Mouse (Mus musculus) cerebellum, adult 2 months (tissue): Measurements from ENCODE around the gene Dusp22. TPM values are rescaled to one million over a fixed set of nuclear protein-coding genes. Genes with fewer than 3 reads are reported as not detected.

ENCODE experiments used
- DNase-seq, 2 experiments: peaks; one replicate each; pipeline ENCODE4 v3.0.0; 2021
- H3K27ac ChIP-seq: fragments of 200-500 bp; 2 replicates; pipeline ENCODE4 v1.5.1; 2012; ENCODE audit warnings: low read length, control low read depth, inconsistent platforms; ENCODE audit not compliant: insufficient read depth
- H3K27me3 ChIP-seq: fragments of 200-500 bp; 2 replicates; pipeline ENCODE4 v1.6.1; 2012; ENCODE audit warnings: inconsistent platforms, mild to moderate bottlenecking, low read length, moderate library complexity; ENCODE audit not compliant: control insufficient read depth, insufficient read depth
- H3K4me1 ChIP-seq: fragments of 200-500 bp; 2 replicates; pipeline ENCODE4 v1.6.1; 2011; ENCODE audit warnings: low read length; ENCODE audit not compliant: control insufficient read depth, insufficient read depth
- H3K4me3 ChIP-seq: fragments of 200-500 bp; replicated peaks from 2 replicates; pipeline ENCODE3; 2011; ENCODE audit warnings: mild to moderate bottlenecking, low read depth, low read length, control low read depth; ENCODE audit not compliant: insufficient read depth
- CTCF ChIP-seq: fragments of 200-500 bp; IDR thresholded peaks from 2 replicates; pipeline ENCODE4 v1.5.1; 2011; ENCODE audit warnings: low read depth, mild to moderate bottlenecking, control low read depth, low read length, moderate library complexity, borderline replicate concordance; ENCODE audit not compliant: insufficient read depth
- POLR2A ChIP-seq: fragments of 200-500 bp; IDR thresholded peaks from 2 replicates; pipeline ENCODE4 v1.6.1; 2011; ENCODE audit warnings: low read length, control low read depth, borderline replicate concordance; ENCODE audit not compliant: insufficient read depth
- WGBS: fragments of 180-500 bp; shearing (Covaris S2); methylation state at CpG from one replicate; pipeline ENCODE4 v1.1.7; 2018; 5-methylcytosine and 5-hydroxymethylcytosine counted together
- polyA plus RNA-seq: library from polyadenylated mRNA; depleted of rRNA; stranded (reverse); fragments of >200 nt; gene quantifications from 2 replicates; pipeline ENCODE4 v1.2.3, GENCODE M21; 2012

The Dusp22 gene
- polyA plus RNA-seq, 1 experiment: 28.1 TPM

DNA sequence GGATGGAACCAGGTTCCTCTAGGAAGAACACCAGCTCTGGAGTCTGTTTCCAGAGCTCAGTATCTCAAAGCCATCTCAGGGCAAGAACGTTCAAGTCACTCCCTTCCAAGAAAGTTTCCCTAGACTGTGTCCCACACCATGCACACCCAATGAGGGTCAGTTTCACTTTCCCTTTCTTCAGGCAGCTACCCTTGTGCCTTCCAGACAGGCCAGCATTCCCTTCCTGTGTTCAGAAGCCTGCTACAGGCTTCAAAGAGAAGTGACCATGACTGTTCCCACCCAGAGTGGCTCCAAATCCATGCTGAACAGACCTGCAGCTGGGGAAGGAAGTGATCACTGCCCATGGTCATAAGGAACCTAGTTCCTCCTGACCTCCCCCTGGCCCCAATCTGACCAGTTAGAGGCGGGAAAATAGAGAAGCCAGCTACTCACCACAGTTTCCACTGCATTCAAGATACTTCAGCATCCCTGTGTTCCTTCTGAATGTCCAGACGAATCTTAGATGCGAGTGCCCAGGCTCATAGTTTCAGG lies 78.6 kb downstream of the Dusp22 start:
- TF ChIP-seq CTCF: no peak
- no peak for TF ChIP-seq POLR2A
- 84% methylated on average over 4 of the region's 4 CpGs for WGBS
- Histone ChIP-seq H3K27me3 (no peaks in the 10 kb centered on the region; the same call in 1 of the 2 replicates), H3K4me3 (no peak overlapping the region), H3K27ac (no peak overlapping the region), H3K4me1 (no peaks in the 10 kb centered on the region)
- no peak for DNase-seq

DNA sequence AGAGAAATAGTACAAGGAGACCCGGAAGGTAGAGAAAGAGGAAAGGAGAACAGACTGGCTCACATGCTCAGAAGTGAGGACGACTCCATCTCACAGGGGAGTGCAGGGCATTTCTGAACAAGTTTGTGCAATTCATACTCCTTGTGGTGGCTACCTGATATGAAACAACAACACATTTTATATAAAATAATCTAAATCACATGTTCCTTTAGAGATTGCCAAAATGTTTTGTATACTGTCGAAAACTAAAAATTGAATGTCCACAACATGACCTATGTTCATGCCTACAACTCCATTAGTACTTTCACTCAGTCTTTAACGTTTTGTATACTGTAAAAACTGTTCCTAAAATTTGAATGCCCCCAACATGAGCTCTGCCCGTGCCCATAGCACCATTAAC lies 81.4 kb downstream of the Dusp22 start:
- TF ChIP-seq CTCF (no peak), POLR2A (no peak)
- H3K27ac ChIP-seq: no peak overlapping the region
- 78% methylated on average over 5 of the region's 5 CpGs for WGBS
- no peaks in the 10 kb centered on the region; the same call in 1 of the 2 replicates for H3K27me3 ChIP-seq
- no peak overlapping the region for H3K4me3 ChIP-seq
- H3K4me1 ChIP-seq: no peaks in the 10 kb centered on the region
- no peak for DNase-seq

DNA sequence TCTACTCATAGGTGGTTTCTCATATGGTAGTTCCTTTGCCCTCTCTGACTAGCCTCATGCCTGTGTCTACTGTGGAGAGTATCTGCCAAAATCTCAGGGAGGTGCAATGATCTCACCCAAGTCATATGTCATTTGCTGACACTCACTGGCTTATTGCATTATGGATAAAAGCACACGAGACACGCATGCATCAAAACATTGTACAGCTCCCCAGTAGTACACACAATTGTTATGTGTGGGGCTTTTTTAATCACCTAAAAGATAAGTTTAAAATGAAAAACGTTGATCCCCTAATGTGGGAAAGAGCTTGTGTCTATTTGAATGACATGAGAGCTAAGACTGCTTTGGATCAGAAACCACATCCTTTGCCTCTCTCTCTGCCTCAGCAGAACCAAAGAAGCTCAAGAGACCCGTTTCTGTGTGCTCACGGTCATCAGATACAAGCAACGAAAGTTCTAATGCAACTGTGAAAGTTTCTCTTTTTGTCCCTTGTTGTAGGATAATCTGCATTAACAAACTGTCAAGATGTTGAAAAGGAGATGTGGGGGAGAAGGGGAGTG lies 82.7 kb downstream of the Dusp22 start:
- 76% methylated on average over 6 of the region's 6 CpGs for WGBS
- DNase-seq: no peak

GRCm38 (mm10) chr13:30745121-30745520 lies 85.3 kb downstream of the Dusp22 start:
- TF ChIP-seq POLR2A: no peak
- WGBS: 48% methylated on average over 7 of the region's 7 CpGs
- Histone ChIP-seq H3K27me3 (no peaks in the 10 kb centered on the region; the same call in 1 of the 2 replicates), H3K4me3 (no peak overlapping the region), H3K27ac (no peak overlapping the region), H3K4me1 (no peaks in the 10 kb centered on the region)
- no peak for DNase-seq

More for the DNA sequence above, 82.7 kb downstream of the Dusp22 start:
- H3K27me3 ChIP-seq: no peaks in the 10 kb centered on the region; the same call in 1 of the 2 replicates
- no peak overlapping the region for H3K27ac ChIP-seq
- H3K4me3 ChIP-seq: no peak overlapping the region
- no peaks in the 10 kb centered on the region for H3K4me1 ChIP-seq
- TF ChIP-seq CTCF: no peak
- TF ChIP-seq POLR2A: no peak

- no peaks in the 10 kb centered on the region; the same call in 1 of the 2 replicates for H3K27me3 ChIP-seq
- TF ChIP-seq CTCF (no peak), POLR2A (no peak)
- WGBS: 73% methylated on average over 5 of the region's 5 CpGs
- DNase-seq: no peak
- H3K27ac ChIP-seq: no peak overlapping the region
- no peak overlapping the region for H3K4me3 ChIP-seq
- H3K4me1 ChIP-seq: no peaks in the 10 kb centered on the region
These were observed 87.3 kb downstream of the Dusp22 start for GRCm38 (mm10) chr13:30747068-30747467.

DNA sequence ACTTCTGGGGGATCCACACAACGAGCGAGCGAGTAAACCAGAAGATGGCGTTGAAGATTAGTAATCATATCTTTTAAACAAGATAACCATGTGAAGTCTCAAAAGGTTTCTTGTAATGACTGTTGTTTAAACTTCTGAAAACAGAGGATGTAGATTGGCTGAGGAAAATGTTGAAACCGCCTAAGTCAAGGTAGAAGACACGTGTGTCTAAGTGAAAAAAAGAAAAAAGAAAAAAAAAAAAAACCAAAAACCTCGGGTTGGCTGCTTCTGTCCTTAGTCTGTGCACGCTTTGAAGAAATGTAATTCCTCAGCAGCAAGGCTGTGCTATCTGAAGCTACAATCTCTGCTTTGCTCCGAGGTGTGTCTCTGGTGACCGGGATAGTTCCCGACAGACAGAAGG lies 87.7 kb downstream of the Dusp22 start:
- no peak for TF ChIP-seq CTCF
- TF ChIP-seq POLR2A: no peak
- WGBS: 75% methylated on average over 11 of the region's 11 CpGs
- H3K27me3 ChIP-seq: no peaks in the 10 kb centered on the region; the same call in 1 of the 2 replicates
- H3K4me3 ChIP-seq: no peak overlapping the region
- no peak for DNase-seq
- no peak overlapping the region for H3K27ac ChIP-seq
- H3K4me1 ChIP-seq: no peaks in the 10 kb centered on the region

GRCm38 (mm10) chr13:30748321-30748720 lies 88.5 kb downstream of the Dusp22 start:
- Histone ChIP-seq H3K27me3 (no peaks in the 10 kb centered on the region; the same call in 1 of the 2 replicates), H3K4me1 (no peaks in the 10 kb centered on the region), H3K4me3 (no peak overlapping the region), H3K27ac (no peak overlapping the region)
- WGBS: 62% methylated on average over 11 of the region's 11 CpGs
- DNase-seq: no peak
- TF ChIP-seq POLR2A (no peak), CTCF (no peak)

GRCm38 (mm10) chr13:30749021-30749556 lies 89.3 kb downstream of the Dusp22 start, which contains the start of gene Irf4:
Gene Irf4 (plus strand): TSS chr13:30749226.
- Histone ChIP-seq H3K4me1 (no peaks in the 10 kb centered on the region), H3K27ac (no peak within 1 kb of the TSS), H3K4me3 (no peak within 1 kb of the TSS), H3K27me3 (no peaks in the 10 kb centered on the region; the same call in 1 of the 2 replicates)
- WGBS: under 1% methylated on average over 21 of the region's 21 CpGs
- peak in 1 of 2 experiments; percentile 4 for DNase-seq
- no peak for TF ChIP-seq CTCF
- no peak for TF ChIP-seq POLR2A
